Mouse (Mus musculus) kidney, embryonic 16.5 days (tissue): Measurements from ENCODE around the gene Gm6121. TPM values are rescaled to one million over a fixed set of nuclear protein-coding genes. Genes with fewer than 3 reads are reported as not detected.
"Not testable (repeated sequence)": the region's sequence is repeated elsewhere in the genome, so short reads cannot be mapped to it uniquely, and the experiment has no call there.

Source experiments
- ATAC-seq: fragments of 200-750 bp; cut with Nextera tagmentation; 2 replicates; pipeline ENCODE4 v1.8.0; 2017; ENCODE audit warnings: moderate TSS enrichment; ENCODE audit not compliant: low FRiP score, low TSS enrichment
- H3K27ac ChIP-seq: fragments of 300-500 bp; sonication (generic); 2 replicates; pipeline ENCODE4 v1.5.1; 2014; ENCODE audit warnings: low read length
- H3K27me3 ChIP-seq: fragments of 300-500 bp; sonication (generic); 2 replicates; pipeline ENCODE4 v1.6.1; 2014; ENCODE audit warnings: low read length, control low read depth, mixed read lengths; ENCODE audit not compliant: insufficient read depth
- H3K36me3 ChIP-seq: fragments of 300-500 bp; sonication (generic); 2 replicates; pipeline ENCODE4 v1.6.1; 2014; ENCODE audit warnings: low read length, control low read depth, mixed read lengths; ENCODE audit not compliant: insufficient read depth
- H3K4me1 ChIP-seq: fragments of 300-500 bp; sonication (generic); 2 replicates; pipeline ENCODE4 v1.6.1; 2014; ENCODE audit warnings: low read length, control low read depth, mixed read lengths; ENCODE audit not compliant: insufficient read depth
- H3K4me2 ChIP-seq: fragments of 300-500 bp; sonication (generic); replicated peaks from 2 replicates; pipeline ENCODE4 v1.6.1; 2014; ENCODE audit warnings: low read depth, low read length
- H3K4me3 ChIP-seq: fragments of 300-500 bp; sonication (generic); 2 replicates; pipeline ENCODE4 v1.5.1; 2014; ENCODE audit warnings: mild to moderate bottlenecking, low read length
- H3K9ac ChIP-seq: fragments of 300-500 bp; sonication (generic); replicated peaks from 2 replicates; pipeline ENCODE4 v1.6.1; 2014; ENCODE audit warnings: low read length
- H3K9me3 ChIP-seq: fragments of 300-500 bp; sonication (generic); 2 replicates; pipeline ENCODE4 v1.6.1; 2016; ENCODE audit warnings: low read length, control low read depth
- WGBS: fragments of 180-500 bp; shearing (Covaris S2); extraction: QIAGEN DNeasy Blood & Tissue Kit; methylation state at CpG from one replicate; pipeline ENCODE4 v1.1.7; 2014; 5-methylcytosine and 5-hydroxymethylcytosine counted together
- polyA plus RNA-seq: library from polyadenylated mRNA; unstranded; fragments of >200 nt; fragmentation: Nextera tagmentation; extraction: Ambion mirVana; gene quantifications from 2 replicates; pipeline ENCODE4 v1.2.1, GENCODE M21; 2015

Gene Gm6121
- polyA plus RNA-seq: not detected in 2 replicates

- not testable (repeated sequence) for H3K4me3 ChIP-seq, ATAC-seq, H3K27ac ChIP-seq, H3K4me2 ChIP-seq, H3K36me3 ChIP-seq, H3K4me1 ChIP-seq, H3K27me3 ChIP-seq, H3K9me3 ChIP-seq, H3K9ac ChIP-seq
- no CpG with 5 or more reads among the region's 5 CpGs for WGBS
These were observed at the start of gene Gm6121 for GRCm38 (mm10) chrX:26935597-26935996. Gm6121 (minus strand) TSS chrX:26935697.

Other genes with a start within 250 kb of the Gm6121 start
- not detected in 2 replicates for gene Gm14525, start 233.1 kb downstream of the Gm6121 start, polyA plus RNA-seq